Mouse (Mus musculus): ENCODE results near the gene Tsc22d1. TPM values are rescaled to one million over a fixed set of nuclear protein-coding genes. Genes with fewer than 3 reads are reported as not detected.

The Tsc22d1 gene
- total and polyA plus RNA-seq, 2 experiments: 28.3 to 33.3 TPM

GRCm38 (mm10) chr14:76428855-76429254, 14.1 kb downstream of the Tsc22d1 start:
- Histone ChIP-seq H3K4me1 (ENCODE audit: control insufficient read depth, insufficient read depth, low read length) (no peaks in the 10 kb centered on the region), H3K9ac (ENCODE audit: low read depth, low read length) (no peak overlapping the region)
- WGBS: 88% methylated on average over 2 of the region's 2 CpGs

GRCm38 (mm10) chr14:76431918-76432317, 17.2 kb downstream of the Tsc22d1 start:
- no peaks in the 10 kb centered on the region for H3K4me1 ChIP-seq (ENCODE audit: control insufficient read depth, insufficient read depth, low read length)
- WGBS: 92% methylated on average over 4 of the region's 4 CpGs
- H3K4me3 ChIP-seq (ENCODE audit: insufficient read depth, low read depth, low read length): no peak overlapping the region
- H3K27me3 ChIP-seq (ENCODE audit: control insufficient read depth, insufficient read depth, low read length): no peaks in the 10 kb centered on the region
- H3K79me2 ChIP-seq (ENCODE audit: control insufficient read depth, insufficient read depth, low read length): no peaks in the 10 kb centered on the region
- no peak overlapping the region for H3K9ac ChIP-seq (ENCODE audit: low read depth, low read length)
- H3K27ac ChIP-seq (replicated peaks; ENCODE audit: insufficient read depth, low read depth, low read length): no peak overlapping the region
- H3K36me3 ChIP-seq (ENCODE audit: control insufficient read depth, insufficient read depth, low read length): no peaks in the 10 kb centered on the region
- TF ChIP-seq POLR2A (IDR thresholded peaks at IDR 0.05; ENCODE audit: extremely low read depth, insufficient read depth, low read length) (no peak), CTCF (IDR thresholded peaks at IDR 0.05; ENCODE audit: low read depth, low read length) (no peak)
- DNase-seq (ENCODE audit: extremely low read depth, low read depth, low spot score): no peak

More at GRCm38 (mm10) chr14:76428855-76429254, 14.1 kb downstream of the Tsc22d1 start:
- Histone ChIP-seq H3K79me2 (ENCODE audit: control insufficient read depth, insufficient read depth, low read length) (no peaks in the 10 kb centered on the region), H3K27ac (replicated peaks; ENCODE audit: insufficient read depth, low read depth, low read length) (no peak overlapping the region), H3K27me3 (ENCODE audit: control insufficient read depth, insufficient read depth, low read length) (no peaks in the 10 kb centered on the region), H3K4me3 (ENCODE audit: insufficient read depth, low read depth, low read length) (no peak overlapping the region), H3K36me3 (ENCODE audit: control insufficient read depth, insufficient read depth, low read length) (no peaks in the 10 kb centered on the region)
- no peak for TF ChIP-seq CTCF (IDR thresholded peaks at IDR 0.05; ENCODE audit: low read depth, low read length)
- TF ChIP-seq POLR2A (IDR thresholded peaks at IDR 0.05; ENCODE audit: extremely low read depth, insufficient read depth, low read length): no peak
- DNase-seq (ENCODE audit: extremely low read depth, low read depth, low spot score): no peak

- WGBS: 93% methylated on average over 7 of the region's 7 CpGs
- Histone ChIP-seq H3K4me3 (ENCODE audit: insufficient read depth, low read depth, low read length) (no peak overlapping the region), H3K79me2 (ENCODE audit: control insufficient read depth, insufficient read depth, low read length) (no peaks in the 10 kb centered on the region), H3K27ac (replicated peaks; ENCODE audit: insufficient read depth, low read depth, low read length) (no peak overlapping the region), H3K27me3 (ENCODE audit: control insufficient read depth, insufficient read depth, low read length) (no peaks in the 10 kb centered on the region), H3K9ac (ENCODE audit: low read depth, low read length) (no peak overlapping the region), H3K4me1 (ENCODE audit: control insufficient read depth, insufficient read depth, low read length) (no peaks in the 10 kb centered on the region), H3K36me3 (ENCODE audit: control insufficient read depth, insufficient read depth, low read length) (no peaks in the 10 kb centered on the region)
- no peak for TF ChIP-seq POLR2A (IDR thresholded peaks at IDR 0.05; ENCODE audit: extremely low read depth, insufficient read depth, low read length)
- TF ChIP-seq CTCF (IDR thresholded peaks at IDR 0.05; ENCODE audit: low read depth, low read length): no peak
- no peak for DNase-seq (ENCODE audit: extremely low read depth, low read depth, low spot score)
These were observed 17.6 kb downstream of the Tsc22d1 start for GRCm38 (mm10) chr14:76432369-76432768.

GRCm38 (mm10) chr14:76432816-76433215, 18.1 kb downstream of the Tsc22d1 start:
- no peak overlapping the region for H3K4me3 ChIP-seq (ENCODE audit: insufficient read depth, low read depth, low read length)
- no peak overlapping the region for H3K9ac ChIP-seq (ENCODE audit: low read depth, low read length)
- 96% methylated on average over 8 of the region's 8 CpGs for WGBS
- no peak for TF ChIP-seq CTCF (IDR thresholded peaks at IDR 0.05; ENCODE audit: low read depth, low read length)
- no peak for TF ChIP-seq POLR2A (IDR thresholded peaks at IDR 0.05; ENCODE audit: extremely low read depth, insufficient read depth, low read length)
- H3K36me3 ChIP-seq (ENCODE audit: control insufficient read depth, insufficient read depth, low read length): no peaks in the 10 kb centered on the region
- no peaks in the 10 kb centered on the region for H3K79me2 ChIP-seq (ENCODE audit: control insufficient read depth, insufficient read depth, low read length)
- DNase-seq (ENCODE audit: extremely low read depth, low read depth, low spot score): no peak
- H3K27me3 ChIP-seq (ENCODE audit: control insufficient read depth, insufficient read depth, low read length): no peaks in the 10 kb centered on the region
- H3K4me1 ChIP-seq (ENCODE audit: control insufficient read depth, insufficient read depth, low read length): no peaks in the 10 kb centered on the region
- no peak overlapping the region for H3K27ac ChIP-seq (replicated peaks; ENCODE audit: insufficient read depth, low read depth, low read length)

GRCm38 (mm10) chr14:76442160-76442559, 27.4 kb downstream of the Tsc22d1 start:
- H3K27me3 ChIP-seq (ENCODE audit: control insufficient read depth, insufficient read depth, low read length): no peaks in the 10 kb centered on the region
- no peak overlapping the region for H3K4me3 ChIP-seq (ENCODE audit: insufficient read depth, low read depth, low read length)
- no peak overlapping the region for H3K9ac ChIP-seq (ENCODE audit: low read depth, low read length)
- no peak for TF ChIP-seq CTCF (IDR thresholded peaks at IDR 0.05; ENCODE audit: low read depth, low read length)
- TF ChIP-seq POLR2A (IDR thresholded peaks at IDR 0.05; ENCODE audit: extremely low read depth, insufficient read depth, low read length): no peak
- H3K27ac ChIP-seq (replicated peaks; ENCODE audit: insufficient read depth, low read depth, low read length): no peak overlapping the region
- no peak for DNase-seq (ENCODE audit: extremely low read depth, low read depth, low spot score)
- 94% methylated on average over 10 of the region's 10 CpGs for WGBS
- no peaks in the 10 kb centered on the region for H3K36me3 ChIP-seq (ENCODE audit: control insufficient read depth, insufficient read depth, low read length)
- H3K79me2 ChIP-seq (ENCODE audit: control insufficient read depth, insufficient read depth, low read length): no peaks in the 10 kb centered on the region
- H3K4me1 ChIP-seq (ENCODE audit: control insufficient read depth, insufficient read depth, low read length): no peaks in the 10 kb centered on the region

- TF ChIP-seq CTCF (IDR thresholded peaks at IDR 0.05; ENCODE audit: low read depth, low read length): no peak
- Histone ChIP-seq H3K27ac (replicated peaks; ENCODE audit: insufficient read depth, low read depth, low read length) (no peak overlapping the region), H3K4me3 (ENCODE audit: insufficient read depth, low read depth, low read length) (no peak overlapping the region), H3K4me1 (ENCODE audit: control insufficient read depth, insufficient read depth, low read length) (no peaks in the 10 kb centered on the region), H3K27me3 (ENCODE audit: control insufficient read depth, insufficient read depth, low read length) (no peaks in the 10 kb centered on the region), H3K79me2 (ENCODE audit: control insufficient read depth, insufficient read depth, low read length) (no peaks in the 10 kb centered on the region), H3K36me3 (ENCODE audit: control insufficient read depth, insufficient read depth, low read length) (no peaks in the 10 kb centered on the region), H3K9ac (ENCODE audit: low read depth, low read length) (no peak overlapping the region)
- 72% methylated on average over 4 of the region's 4 CpGs for WGBS
- DNase-seq (ENCODE audit: extremely low read depth, low read depth, low spot score): peak; percentile 0
These were observed 34.2 kb downstream of the Tsc22d1 start for GRCm38 (mm10) chr14:76448987-76449386.

Data from liver, adult 2 months (tissue).